Mouse (Mus musculus) embryonic fibroblast, embryonic 13.5 days (primary cell): ENCODE results near the gene Nol12. TPM values are rescaled to one million over a fixed set of nuclear protein-coding genes. Genes with fewer than 3 reads are reported as not detected.

Experiments used
- H3K27ac ChIP-seq: 2 replicates; pipeline ENCODE4 v1.5.1; 2012; ENCODE audit warnings: low read length, control low read depth, inconsistent platforms; ENCODE audit not compliant: insufficient read depth
- H3K4me1 ChIP-seq: 2 replicates; pipeline ENCODE4 v1.6.1; 2011; ENCODE audit warnings: low read length; ENCODE audit not compliant: control insufficient read depth, insufficient read depth
- H3K4me3 ChIP-seq: 2 replicates; pipeline ENCODE4 v1.5.1; 2011; ENCODE audit warnings: mild to moderate bottlenecking, control low read depth, low read length; ENCODE audit not compliant: insufficient read depth
- CTCF ChIP-seq: IDR thresholded peaks from 2 replicates; pipeline ENCODE4 v1.5.1; 2011; ENCODE audit warnings: mild to moderate bottlenecking, control low read depth, low read length, moderate library complexity, borderline replicate concordance; ENCODE audit not compliant: insufficient read depth
- POLR2A ChIP-seq: IDR thresholded peaks from 2 replicates; pipeline ENCODE4 v1.6.1; 2011; ENCODE audit warnings: low read depth, mild to moderate bottlenecking, control low read depth, low read length, moderate library complexity
- polyA plus RNA-seq: library from polyadenylated mRNA; stranded (reverse); fragments of >200 nt; gene quantifications from 2 replicates; pipeline ENCODE4 v1.2.4, GENCODE M21; 2011; ENCODE audit warnings: low read depth; ENCODE audit not compliant: missing spikeins, insufficient read length

The Nol12 gene
- polyA plus RNA-seq, 1 experiment = 46.6 TPM

DNA sequence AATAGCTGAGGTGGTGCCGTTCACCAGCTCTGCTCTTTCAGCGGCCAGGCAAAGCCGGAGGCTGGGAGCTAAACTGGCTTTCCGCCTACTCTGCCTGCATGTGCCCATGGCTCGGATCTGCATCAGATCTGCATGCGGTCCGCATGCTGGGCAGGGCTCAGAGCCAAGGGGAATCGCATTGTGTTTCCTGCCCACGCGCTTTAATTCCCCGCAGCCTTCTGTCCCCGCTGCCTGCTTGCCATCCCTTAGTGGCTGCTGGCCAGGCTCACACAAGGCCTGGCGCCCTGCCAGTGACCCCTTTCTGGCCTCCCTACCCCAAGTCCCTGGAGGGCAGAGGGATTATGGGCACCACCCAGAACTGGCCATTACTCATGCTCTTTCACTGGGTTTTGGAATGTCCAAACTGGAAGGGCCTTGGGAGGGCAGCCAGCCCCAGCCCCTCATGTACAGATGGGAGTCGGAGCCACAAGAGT, 53.8 kb downstream of the Nol12 start:
- Histone ChIP-seq H3K27ac (no peak overlapping the region), H3K4me1 (peaks cover 10% of the 10 kb centered on the region; the same call in 1 of the 2 replicates), H3K4me3 (no peak overlapping the region)
- TF ChIP-seq POLR2A = no peak
- no peak for TF ChIP-seq CTCF

DNA sequence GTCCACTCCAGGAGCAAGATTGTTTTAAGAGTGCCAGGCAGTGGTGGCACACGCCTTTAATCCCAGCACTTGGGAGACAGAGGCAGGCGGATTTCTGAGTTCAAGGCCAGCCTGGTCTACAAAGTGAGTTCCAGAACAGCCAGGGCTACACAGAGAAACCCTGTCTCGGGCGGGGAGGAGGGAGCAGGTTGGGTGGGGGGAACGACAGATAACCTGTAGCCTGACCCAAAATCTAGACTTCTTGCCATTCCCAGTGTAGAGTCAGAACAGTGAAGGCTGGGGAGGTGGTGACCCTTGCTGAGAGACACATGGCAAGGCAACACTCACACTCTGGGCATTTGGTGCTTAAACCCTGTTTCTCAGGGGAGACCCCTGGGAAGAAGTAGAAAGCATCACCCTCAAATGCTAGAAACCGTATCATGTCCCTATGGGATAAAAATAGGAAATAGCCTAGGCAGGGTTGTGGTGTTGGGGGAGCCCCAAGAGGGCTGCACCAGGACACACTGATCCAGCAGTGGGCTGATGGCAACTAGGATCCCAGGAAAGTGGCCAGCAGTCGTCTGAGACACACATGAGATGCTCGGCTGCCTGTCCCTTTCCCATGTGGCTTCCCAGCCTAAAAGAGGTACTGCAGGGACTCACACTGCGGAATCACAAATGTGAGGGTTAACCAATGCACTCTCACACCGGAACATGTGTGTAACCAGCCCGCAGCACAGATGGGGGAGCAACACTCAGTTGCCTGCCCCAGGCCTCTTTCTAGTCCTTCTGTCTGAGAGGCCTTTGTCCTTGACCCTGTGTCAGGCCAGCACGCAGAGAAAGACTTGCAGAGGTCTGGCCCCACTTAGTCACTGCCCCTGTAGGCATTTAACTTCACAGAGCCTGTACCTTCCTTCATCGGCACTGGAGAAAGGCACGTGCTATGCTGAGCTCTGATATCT, 54.7 kb downstream of the Nol12 start:
- H3K4me1 ChIP-seq = peaks cover 8% of the 10 kb centered on the region; the same call in 1 of the 2 replicates
- H3K4me3 ChIP-seq = no peak overlapping the region
- TF ChIP-seq POLR2A = no peak
- TF ChIP-seq CTCF = no peak
- H3K27ac ChIP-seq = no peak overlapping the region

DNA sequence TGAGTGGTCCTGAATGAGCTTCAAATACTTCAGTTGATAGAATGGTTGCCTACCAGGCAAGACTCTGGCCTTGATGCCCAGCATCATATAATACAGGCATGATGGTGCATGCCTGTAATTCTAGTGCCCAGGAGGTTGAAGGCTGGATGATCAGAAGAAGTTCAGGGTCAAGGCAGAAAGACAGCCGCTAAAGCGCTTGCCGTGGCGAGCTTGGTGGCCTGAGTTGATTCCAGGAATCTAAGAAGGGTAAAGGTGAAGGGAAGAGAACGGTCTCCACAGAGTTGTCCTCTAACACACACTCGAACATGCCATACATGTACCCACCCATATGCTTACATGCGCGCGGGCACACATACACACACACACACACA, 55.3 kb downstream of the Nol12 start:
- Histone ChIP-seq H3K4me1 (peaks cover 7% of the 10 kb centered on the region; the same call in 1 of the 2 replicates), H3K27ac (no peak overlapping the region), H3K4me3 (no peak overlapping the region)
- no peak for TF ChIP-seq POLR2A
- no peak for TF ChIP-seq CTCF

DNA sequence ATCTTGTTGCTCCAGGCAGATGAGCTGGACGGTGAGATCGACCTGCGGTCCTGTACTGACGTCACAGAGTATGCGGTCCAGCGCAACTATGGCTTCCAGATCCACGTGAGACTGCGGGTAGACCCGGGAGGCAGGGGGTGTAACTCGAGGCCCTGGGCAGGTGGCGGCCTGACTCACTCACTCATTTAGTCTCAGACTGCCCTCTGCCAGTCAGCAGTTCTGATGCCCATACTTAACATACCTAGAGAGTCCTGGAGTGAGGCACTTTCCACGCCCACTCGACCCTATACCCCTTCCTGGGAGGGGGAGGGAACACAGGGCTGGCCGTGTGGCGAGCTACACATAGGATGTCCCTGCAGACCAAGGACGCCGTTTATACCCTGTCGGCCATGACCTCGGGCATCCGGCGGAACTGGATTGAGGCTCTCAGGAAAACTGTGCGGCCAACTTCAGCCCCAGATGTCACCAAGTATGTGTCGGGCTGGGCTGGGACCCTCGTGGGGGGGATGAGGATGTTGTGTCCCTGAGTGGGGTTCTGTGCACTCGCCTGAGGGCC, 56.3 kb downstream of the Nol12 start:
- Histone ChIP-seq H3K27ac (no peak overlapping the region), H3K4me3 (no peak overlapping the region), H3K4me1 (peaks cover 7% of the 10 kb centered on the region; the same call in 1 of the 2 replicates)
- TF ChIP-seq CTCF = no peak
- no peak for TF ChIP-seq POLR2A

DNA sequence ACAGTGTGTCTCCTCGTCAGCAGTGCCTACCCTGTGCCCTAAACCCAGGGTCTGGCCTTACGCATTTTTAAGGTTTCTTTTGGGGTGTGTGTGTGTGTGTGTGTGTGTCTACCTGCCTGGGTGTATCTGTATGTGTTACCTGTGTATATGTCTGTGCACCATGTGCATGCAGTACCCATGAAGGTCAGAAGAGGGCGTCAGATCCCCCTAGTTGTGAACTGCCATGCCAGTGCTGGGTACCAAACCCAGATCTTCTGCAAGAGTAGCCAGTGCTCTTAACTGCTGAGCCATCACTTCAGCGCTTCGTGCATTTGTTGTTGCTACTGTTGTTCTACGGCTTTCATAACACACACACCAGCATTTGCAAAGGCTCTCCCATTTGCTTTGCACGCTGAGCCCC, 57.5 kb downstream of the Nol12 start:
- Histone ChIP-seq H3K27ac (no peak overlapping the region), H3K4me3 (no peak overlapping the region), H3K4me1 (peaks cover 7% of the 10 kb centered on the region; the same call in 1 of the 2 replicates)
- TF ChIP-seq POLR2A (no peak), CTCF (no peak)

DNA sequence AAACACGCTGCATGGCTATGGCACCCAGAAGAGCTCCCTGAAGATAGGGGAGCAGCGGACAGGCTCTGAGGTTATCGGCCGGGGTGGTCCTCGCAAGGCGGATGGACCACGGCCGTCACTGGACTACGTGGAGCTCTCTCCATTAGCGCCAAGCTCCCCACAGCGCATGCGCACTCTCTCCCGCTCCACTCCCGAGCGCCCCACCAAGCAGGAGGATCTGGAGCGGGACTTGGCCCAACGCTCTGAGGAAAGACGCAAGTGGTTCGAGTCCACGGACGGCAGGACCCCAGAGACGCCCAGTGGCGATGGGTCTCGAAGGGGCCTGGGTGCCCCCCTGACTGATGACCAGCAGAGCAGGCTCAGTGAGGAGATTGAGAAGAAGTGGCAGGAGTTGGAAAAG, 58.2 kb downstream of the Nol12 start:
- Histone ChIP-seq H3K4me1 (peaks cover 4% of the 10 kb centered on the region; the same call in 1 of the 2 replicates), H3K4me3 (no peak overlapping the region), H3K27ac (no peak overlapping the region)
- TF ChIP-seq CTCF = no peak
- no peak for TF ChIP-seq POLR2A

Other genes with a start within 250 kb of the Nol12 start
- not detected in 2 replicates for gene Elfn2, start 216.2 kb upstream of the Nol12 start, polyA plus RNA-seq
- gene Mfng, start 161.5 kb upstream of the Nol12 start, polyA plus RNA-seq = not detected in 2 replicates
- 5.9 and 6.4 TPM in 2 replicates for gene Card10, start 131.9 kb upstream of the Nol12 start, polyA plus RNA-seq
- gene Cdc42ep1, start 92.3 kb upstream of the Nol12 start, polyA plus RNA-seq = 26.1 and 30.9 TPM in 2 replicates
- not detected in 2 replicates for gene Lgals2, start 79.4 kb upstream of the Nol12 start, polyA plus RNA-seq
- 33.1 and 33.2 TPM in 2 replicates for gene Gga1, start 57.7 kb upstream of the Nol12 start, polyA plus RNA-seq
- 0.61 TPM in 1 of 2 replicates, not detected in the other for gene Gm49510, start 35.3 kb upstream of the Nol12 start, polyA plus RNA-seq
- gene Sh3bp1, start 35.2 kb upstream of the Nol12 start, polyA plus RNA-seq = 44.1 and 47.8 TPM in 2 replicates
- gene Pdxp, start 21.0 kb upstream of the Nol12 start, polyA plus RNA-seq = 3.0 and 4.2 TPM in 2 replicates
- gene Lgals1, start 8.2 kb upstream of the Nol12 start, polyA plus RNA-seq = 4,027 and 4,662 TPM in 2 replicates
- gene Triobp, start 12.8 kb downstream of the Nol12 start, polyA plus RNA-seq = 34.2 and 45.6 TPM in 2 replicates
- gene H1f0, start 93.5 kb downstream of the Nol12 start, polyA plus RNA-seq = 107 and 206 TPM in 2 replicates
- gene Galr3, start 107.0 kb downstream of the Nol12 start, polyA plus RNA-seq = not detected in 2 replicates
- gene Ankrd54, start 128.0 kb downstream of the Nol12 start, polyA plus RNA-seq = 10.4 and 13.8 TPM in 2 replicates
- 247 and 268 TPM in 2 replicates for gene Eif3l, start 140.2 kb downstream of the Nol12 start, polyA plus RNA-seq
- gene Micall1, start 174.0 kb downstream of the Nol12 start, polyA plus RNA-seq = 17.0 and 27.4 TPM in 2 replicates
- gene Polr2f, start 206.1 kb downstream of the Nol12 start, polyA plus RNA-seq = 82.7 and 96.6 TPM in 2 replicates
- 1.7 and 2.2 TPM in 2 replicates for gene 1700088E04Rik, start 206.3 kb downstream of the Nol12 start, polyA plus RNA-seq
- 1.0 TPM in 1 of 2 replicates, not detected in the other for gene Sox10, start 230.3 kb downstream of the Nol12 start, polyA plus RNA-seq